Mouse (Mus musculus) megakaryocyte, embryonic 14.5 days (primary cell): ENCODE data around the gene Ssbp2. TPM values are rescaled to one million over a fixed set of nuclear protein-coding genes. Genes with fewer than 3 reads are reported as not detected.

Experiments used
- H3K27me3 ChIP-seq: replicated peaks from 2 replicates; pipeline ENCODE3; 2012; ENCODE audit warnings: inconsistent platforms
- H3K36me3 ChIP-seq: replicated peaks from 2 replicates; pipeline ENCODE3; 2012; ENCODE audit warnings: low read length, inconsistent platforms, mixed read lengths
- H3K4me1 ChIP-seq: 2 replicates; pipeline ENCODE4 v1.6.1; 2012; ENCODE audit warnings: inconsistent platforms
- H3K4me3 ChIP-seq: replicated peaks from 2 replicates; pipeline ENCODE3; 2012; ENCODE audit warnings: moderate library complexity, mild to moderate bottlenecking, inconsistent platforms
- H3K9me3 ChIP-seq: 2 replicates; pipeline ENCODE4 v1.6.1; 2012; ENCODE audit warnings: inconsistent platforms
- FLI1 ChIP-seq: IDR thresholded peaks from 2 replicates; pipeline ENCODE4 v1.6.1; 2012; ENCODE audit warnings: low read length, inconsistent platforms, mixed read lengths
- GATA1 ChIP-seq: IDR thresholded peaks from 3 replicates; pipeline ENCODE4 v1.6.1; 2012; ENCODE audit warnings: mixed read lengths, low read length, inconsistent platforms, borderline replicate concordance
- polyA plus RNA-seq: library from polyadenylated mRNA; stranded (reverse); fragments of >175 nt; gene quantifications from 2 replicates; pipeline ENCODE4 v1.2.3, GENCODE M21; 2012; ENCODE audit warnings: low replicate concordance; ENCODE audit not compliant: insufficient read depth

The Ssbp2 gene
- polyA plus RNA-seq, 1 experiment, result 15.0 TPM

- peaks cover 3% of the 10 kb centered on the region; the same call in 1 of the 2 replicates for H3K4me1 ChIP-seq
- H3K9me3 ChIP-seq, result peaks cover 6% of the 10 kb centered on the region; the same call in 1 of the 2 replicates
- no peak overlapping the region for H3K4me3 ChIP-seq
- no peaks in the 10 kb centered on the region for H3K36me3 ChIP-seq
- no peaks in the 10 kb centered on the region for H3K27me3 ChIP-seq
- no peak for TF ChIP-seq GATA1
Measured at GRCm38 (mm10) chr13:91441476-91441875, 18.6 kb upstream of the Ssbp2 start.

- no peak for TF ChIP-seq GATA1
- Histone ChIP-seq H3K36me3 (no peaks in the 10 kb centered on the region), H3K4me3 (no peak overlapping the region), H3K4me1 (peaks cover 15% of the 10 kb centered on the region), H3K9me3 (peaks cover 6% of the 10 kb centered on the region; the same call in 1 of the 2 replicates), H3K27me3 (no peaks in the 10 kb centered on the region)
Measured at GRCm38 (mm10) chr13:91446728-91447127, 13.4 kb upstream of the Ssbp2 start.

- H3K4me3 ChIP-seq, result no peak overlapping the region
- H3K27me3 ChIP-seq, result no peaks in the 10 kb centered on the region
- no peaks in the 10 kb centered on the region for H3K9me3 ChIP-seq
- peaks cover 32% of the 10 kb centered on the region for H3K4me1 ChIP-seq
- no peak for TF ChIP-seq FLI1
- H3K36me3 ChIP-seq, result no peaks in the 10 kb centered on the region
Measured at GRCm38 (mm10) chr13:91448936-91449335, 11.1 kb upstream of the Ssbp2 start.

DNA sequence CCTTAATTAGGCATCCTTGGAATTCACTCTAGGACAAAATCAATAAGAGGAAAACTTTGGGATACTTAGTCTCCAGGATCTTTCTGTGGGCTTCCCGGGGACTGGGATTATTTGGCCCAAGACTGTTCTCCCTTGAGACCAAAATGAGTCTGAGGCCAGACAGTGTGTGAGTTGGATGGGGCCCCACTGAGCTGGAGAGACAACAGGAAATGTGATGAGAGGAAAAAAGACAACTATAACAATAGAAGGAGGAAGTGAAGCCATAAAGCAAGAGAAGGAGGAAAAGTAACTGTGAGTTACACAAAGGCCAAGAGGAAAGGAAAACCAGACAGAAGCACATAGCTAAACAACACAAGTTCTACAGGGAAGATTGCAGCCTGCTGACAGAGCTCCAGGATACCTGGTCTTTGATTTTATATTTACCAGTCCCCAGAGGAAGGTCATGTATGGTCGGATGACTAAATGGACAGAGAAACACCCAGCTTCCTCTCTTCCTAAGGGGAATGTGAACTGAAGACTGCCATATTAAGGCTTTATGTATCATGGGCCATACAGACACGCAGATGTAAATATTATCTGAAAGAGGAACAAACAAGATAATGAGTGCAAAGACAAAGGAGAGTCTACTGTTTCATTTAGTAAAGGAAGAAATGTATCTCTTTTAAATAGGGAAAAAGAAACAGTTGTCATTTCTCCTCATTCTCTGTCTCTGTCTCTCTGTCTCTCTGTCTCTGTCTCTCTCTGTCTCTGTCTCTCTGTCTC lies 8.5 kb upstream of the Ssbp2 start:
- no peaks in the 10 kb centered on the region for H3K9me3 ChIP-seq
- no peak for TF ChIP-seq FLI1
- TF ChIP-seq GATA1, result no peak
- peaks cover 41% of the 10 kb centered on the region for H3K4me1 ChIP-seq
- H3K36me3 ChIP-seq, result no peaks in the 10 kb centered on the region
- H3K27me3 ChIP-seq, result no peaks in the 10 kb centered on the region
- no peak overlapping the region for H3K4me3 ChIP-seq

- Histone ChIP-seq H3K9me3 (no peaks in the 10 kb centered on the region), H3K4me1 (peaks cover 41% of the 10 kb centered on the region), H3K4me3 (no peak overlapping the region), H3K27me3 (no peaks in the 10 kb centered on the region), H3K36me3 (no peaks in the 10 kb centered on the region)
- no peak for TF ChIP-seq FLI1
Measured at GRCm38 (mm10) chr13:91452269-91452668, 7.8 kb upstream of the Ssbp2 start.

DNA sequence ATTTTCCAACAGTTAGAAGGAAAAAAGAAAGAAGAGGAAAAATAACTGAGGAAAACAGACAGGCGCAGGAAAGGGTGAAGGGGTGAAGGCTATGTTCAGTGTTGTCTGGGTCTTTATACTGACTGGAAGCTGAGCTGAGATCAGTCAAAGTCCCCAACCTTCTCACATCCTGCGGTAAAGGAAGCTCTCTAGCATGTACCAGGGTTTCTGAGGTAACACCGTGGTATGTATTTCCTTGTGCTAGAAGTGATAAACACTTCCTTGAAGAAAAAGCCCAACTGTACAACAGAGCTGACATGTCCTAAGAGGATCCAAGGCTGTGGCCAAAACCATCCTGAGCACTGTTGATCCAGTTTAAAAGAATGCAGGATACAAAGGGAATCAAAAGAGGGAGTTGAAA lies 6.8 kb upstream of the Ssbp2 start:
- Histone ChIP-seq H3K9me3 (no peaks in the 10 kb centered on the region), H3K4me3 (no peak overlapping the region), H3K27me3 (no peaks in the 10 kb centered on the region), H3K36me3 (no peaks in the 10 kb centered on the region), H3K4me1 (peaks cover 50% of the 10 kb centered on the region)
- TF ChIP-seq GATA1 (no peak), FLI1 (no peak)

DNA sequence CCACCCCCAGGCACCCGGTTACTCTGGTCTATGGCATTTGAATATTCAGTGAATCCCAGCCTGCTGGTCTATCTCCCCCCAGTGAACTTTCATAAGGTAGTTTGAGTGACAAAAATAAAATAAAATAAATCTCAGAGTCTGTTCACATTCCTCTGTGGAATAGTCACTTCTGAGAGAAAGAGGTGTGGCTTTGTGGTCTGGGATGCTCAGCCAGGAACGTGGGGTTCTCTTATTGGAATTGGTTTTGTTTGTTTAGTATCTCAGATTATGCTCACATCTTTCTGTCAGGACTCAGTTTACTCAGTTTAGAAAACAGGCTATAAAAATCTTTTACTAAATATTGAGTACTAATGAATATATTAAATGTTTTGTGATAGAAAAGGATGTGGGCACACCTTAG lies 4.0 kb upstream of the Ssbp2 start:
- Histone ChIP-seq H3K36me3 (no peaks in the 10 kb centered on the region), H3K9me3 (no peaks in the 10 kb centered on the region), H3K27me3 (no peaks in the 10 kb centered on the region), H3K4me3 (no peak overlapping the region), H3K4me1 (peaks cover 69% of the 10 kb centered on the region)
- no peak for TF ChIP-seq GATA1
- TF ChIP-seq FLI1, result no peak

GRCm38 (mm10) chr13:91456735-91457134 lies 3.3 kb upstream of the Ssbp2 start:
- H3K36me3 ChIP-seq, result no peaks in the 10 kb centered on the region
- H3K9me3 ChIP-seq, result no peaks in the 10 kb centered on the region
- H3K4me3 ChIP-seq, result no peak overlapping the region
- no peaks in the 10 kb centered on the region for H3K27me3 ChIP-seq
- peaks cover 63% of the 10 kb centered on the region for H3K4me1 ChIP-seq
- TF ChIP-seq FLI1 (no peak), GATA1 (no peak)

- Histone ChIP-seq H3K27me3 (no peaks in the 10 kb centered on the region), H3K4me3 (peak overlapping the region; percentile 18), H3K4me1 (peaks cover 59% of the 10 kb centered on the region), H3K9me3 (no peaks in the 10 kb centered on the region), H3K36me3 (no peaks in the 10 kb centered on the region)
- no peak for TF ChIP-seq FLI1
- TF ChIP-seq GATA1, result no peak
Measured at GRCm38 (mm10) chr13:91457974-91458373, 2.1 kb upstream of the Ssbp2 start.

- Histone ChIP-seq H3K9me3 (no peaks in the 10 kb centered on the region), H3K36me3 (no peaks in the 10 kb centered on the region), H3K4me3 (peak overlapping the region; percentile 23), H3K4me1 (peaks cover 52% of the 10 kb centered on the region), H3K27me3 (no peaks in the 10 kb centered on the region)
- TF ChIP-seq FLI1, result no peak
Measured at GRCm38 (mm10) chr13:91459489-91459888, 594 bp upstream of the Ssbp2 start.

GRCm38 (mm10) chr13:91460621-91461284 lies 670 bp downstream of the Ssbp2 start:
- Histone ChIP-seq H3K9me3 (no peaks in the 10 kb centered on the region), H3K27me3 (no peaks in the 10 kb centered on the region), H3K4me3 (peak overlapping the region; percentile 100), H3K36me3 (no peaks in the 10 kb centered on the region), H3K4me1 (peaks cover 57% of the 10 kb centered on the region)
- no peak for TF ChIP-seq FLI1
- no peak for TF ChIP-seq GATA1
